Mouse (Mus musculus) brain, embryonic 14.5 days (tissue): ENCODE data around the gene Il16.

Experiments
- CTCF ChIP-seq: fragments of 200-500 bp; IDR thresholded peaks from 2 replicates; pipeline ENCODE4 v1.5.1; 2012; ENCODE audit warnings: inconsistent platforms, mild to moderate bottlenecking, moderate library complexity, borderline replicate concordance; ENCODE audit not compliant: insufficient read depth, insufficient read length; ENCODE audit errors: extremely low read depth
- POLR2A ChIP-seq: fragments of 200-500 bp; IDR thresholded peaks from 2 replicates; pipeline ENCODE4 v1.6.1; 2012; ENCODE audit warnings: mild to moderate bottlenecking, inconsistent platforms, borderline replicate concordance; ENCODE audit not compliant: poor library complexity, insufficient read depth, insufficient read length, severe bottlenecking; ENCODE audit errors: extremely low read depth

GRCm38 (mm10) chr7:83652498-83652897 is 93.0 kb downstream of the Il16 start:
- no peak for TF ChIP-seq CTCF
- no peak for TF ChIP-seq POLR2A
